Mouse (Mus musculus) embryo, embryonic 11.5 days (tissue): ENCODE results near the gene Rpl23.
"Not testable (repeated sequence)": the region's sequence is repeated elsewhere in the genome, so short reads cannot be mapped to it uniquely, and the experiment has no call there.

ENCODE experiments used
- DNase-seq: peaks from one replicate; pipeline ENCODE4 v3.0.0-alpha.2; 2012; ENCODE audit warnings: low read depth, low spot score

Gene Rpl23

DNA sequence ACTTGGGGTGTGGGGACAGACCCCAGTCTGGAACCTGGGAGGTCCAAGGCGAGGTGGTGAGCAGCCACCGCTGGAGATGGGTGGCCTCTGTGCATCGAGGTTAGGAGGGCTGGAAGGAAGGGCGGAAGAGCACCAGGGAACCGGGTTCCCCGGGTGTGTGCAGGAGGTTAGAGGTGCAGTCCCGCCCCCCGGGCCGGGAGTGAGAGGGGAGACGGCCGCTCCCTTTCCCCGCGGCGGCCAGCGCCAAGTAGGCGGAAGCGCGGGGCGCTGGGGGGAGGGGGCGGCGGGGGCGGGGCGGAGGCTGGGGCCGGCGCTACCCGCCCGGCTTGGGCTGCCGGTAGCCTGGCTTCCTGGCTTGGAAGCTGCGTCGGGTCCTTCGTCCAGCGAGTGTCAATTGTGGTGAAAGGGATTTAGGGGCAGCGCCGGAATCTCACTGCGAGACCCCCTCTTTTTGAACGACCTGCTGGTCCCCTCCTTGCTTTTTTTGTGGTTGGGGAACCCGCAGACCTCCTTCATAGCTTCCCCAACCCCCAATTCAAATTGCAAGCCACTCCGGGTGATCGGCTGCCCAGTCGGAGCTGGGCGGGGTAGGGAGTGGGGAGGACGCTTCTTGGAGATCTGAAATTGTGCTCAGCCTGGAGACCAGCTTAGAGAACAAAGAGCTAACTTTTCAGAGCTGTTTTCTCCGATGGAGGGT, 17.9 kb upstream of the Rpl23 start:
- no peak for DNase-seq

DNA sequence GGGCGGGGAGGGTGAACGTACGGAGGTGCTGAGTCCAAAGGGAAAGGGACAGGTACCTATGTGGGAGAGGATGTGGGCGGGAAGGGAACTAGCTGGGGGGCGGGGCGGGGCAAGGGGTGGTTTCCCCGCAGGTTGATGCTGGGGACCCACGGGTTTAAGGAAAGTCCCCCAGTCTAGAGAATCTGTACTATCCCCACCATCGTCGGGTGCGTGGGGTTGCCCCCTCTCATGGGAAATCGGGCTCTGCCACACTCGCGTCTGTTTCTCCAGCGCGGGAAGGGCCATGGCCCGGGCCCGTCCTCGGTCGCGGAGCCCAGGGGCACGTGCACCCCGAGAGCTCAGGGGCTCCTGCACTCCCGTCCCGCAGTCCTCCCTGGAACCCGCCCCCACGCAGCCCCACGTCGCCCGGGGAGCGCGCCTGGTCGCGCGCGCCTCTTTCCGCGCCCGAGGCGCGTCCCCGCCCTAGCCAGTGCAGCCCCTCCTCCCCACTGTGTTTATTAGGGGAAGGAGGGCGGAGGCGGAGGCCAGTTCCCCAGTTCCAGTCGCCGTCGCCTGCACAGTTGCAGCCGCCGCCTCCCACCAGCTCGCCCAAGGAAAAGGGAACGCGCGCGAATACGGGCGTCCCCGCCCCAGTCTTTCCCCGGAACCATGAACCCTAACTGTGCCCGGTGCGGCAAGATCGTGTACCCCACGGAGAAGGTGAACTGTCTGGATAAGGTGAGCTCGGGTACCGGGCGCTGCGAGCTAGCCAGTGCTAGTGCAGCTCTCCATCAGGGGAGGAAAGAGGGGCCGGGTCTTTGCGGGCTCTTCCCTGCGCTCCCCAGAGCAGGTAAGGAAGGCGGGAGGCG, 17.1 kb upstream of the Rpl23 start:
- DNase-seq = peak; percentile 65

DNA sequence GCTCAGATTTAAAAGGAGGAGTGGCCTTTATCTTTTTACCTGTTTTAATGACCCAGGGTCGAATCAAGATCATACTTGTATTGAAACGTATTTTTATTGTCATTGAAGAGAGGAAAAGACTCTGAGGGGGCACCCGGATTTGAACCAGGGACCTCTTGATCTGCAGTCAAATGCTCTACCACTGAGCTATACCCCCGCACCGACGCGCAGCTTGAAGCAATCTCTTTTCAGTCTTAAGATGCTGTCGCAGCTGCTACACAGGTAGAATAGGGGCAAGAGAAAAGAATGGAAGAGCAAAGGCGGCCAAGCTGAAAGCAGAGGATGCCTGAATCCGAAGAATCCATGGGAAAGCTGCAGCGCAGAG, 16.5 kb upstream of the Rpl23 start, which contains the start of gene Lasp1:
Lasp1 (plus strand) TSS at position 219 of the 364 bp plus-strand sequence.
- peak; percentile 78 for DNase-seq

DNA sequence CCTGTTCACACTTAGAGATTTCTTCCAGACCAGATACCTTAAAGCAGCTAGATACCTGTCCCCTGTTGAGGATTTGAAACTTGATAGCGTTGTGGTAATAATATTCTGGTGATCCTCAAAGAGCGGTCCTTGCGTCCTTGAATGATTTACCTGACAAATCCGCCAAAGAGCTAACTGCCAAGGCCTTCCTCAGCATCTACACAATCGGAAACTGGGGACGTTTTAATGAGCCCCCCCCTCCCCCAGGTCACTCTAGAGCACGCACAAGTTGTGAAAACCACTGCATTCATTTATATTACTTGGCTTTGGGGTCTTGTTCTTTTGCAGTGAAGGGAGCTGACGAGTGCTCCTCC, 15.8 kb upstream of the Rpl23 start:
- no peak for DNase-seq

DNA sequence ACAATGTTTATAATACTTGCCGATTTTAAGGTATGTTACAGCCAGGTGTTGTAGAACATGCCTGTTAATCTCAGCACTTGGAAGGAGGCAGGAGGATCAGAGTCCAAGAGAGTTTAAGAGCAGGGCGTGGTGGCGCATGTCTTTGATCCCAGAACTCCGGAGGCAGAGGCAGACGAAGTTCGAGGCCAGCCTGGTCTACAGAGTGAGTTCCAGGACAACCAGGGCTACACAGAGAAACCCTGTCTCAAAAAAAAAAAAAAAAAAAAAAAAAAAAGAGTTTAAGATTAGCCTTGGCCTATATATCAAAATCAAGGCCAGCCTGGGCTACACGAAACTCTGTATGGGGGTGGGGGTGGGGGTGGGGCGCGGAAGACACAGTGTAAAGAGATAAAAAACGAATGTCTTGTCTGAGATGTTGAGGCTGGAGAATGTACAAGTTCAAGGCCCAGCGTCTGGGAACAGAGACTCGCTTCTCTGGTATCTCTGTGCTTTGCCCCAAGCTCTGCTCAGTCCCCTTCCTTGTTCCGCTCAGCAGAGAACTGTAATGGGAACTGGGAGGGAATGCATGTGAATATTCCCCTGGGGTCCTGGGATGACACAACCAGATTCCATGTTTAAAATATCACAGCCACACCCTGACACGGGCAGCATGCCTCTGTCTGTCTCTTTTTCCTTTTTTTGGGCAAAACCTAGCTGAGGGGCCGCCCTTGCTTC, 15.3 kb upstream of the Rpl23 start:
- no peak for DNase-seq

DNA sequence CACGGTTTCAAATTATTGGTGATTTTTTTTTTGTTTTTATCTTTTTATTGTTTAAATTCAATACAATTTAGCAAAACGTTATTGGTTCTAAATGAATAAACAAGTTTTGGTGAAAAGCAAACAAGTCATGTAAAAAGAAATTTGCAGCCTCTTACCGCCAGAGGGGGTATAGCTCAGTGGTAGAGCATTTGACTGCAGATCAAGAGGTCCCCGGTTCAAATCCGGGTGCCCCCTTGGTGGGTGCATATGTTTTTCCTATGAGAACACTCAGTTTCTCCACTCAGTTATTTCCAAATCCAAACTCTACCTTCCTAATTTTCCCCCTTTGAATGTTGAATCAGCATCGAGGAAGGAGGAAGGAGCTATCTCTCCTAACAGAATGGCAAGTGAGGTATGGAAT, 14.7 kb upstream of the Rpl23 start:
- no peak for DNase-seq

DNA sequence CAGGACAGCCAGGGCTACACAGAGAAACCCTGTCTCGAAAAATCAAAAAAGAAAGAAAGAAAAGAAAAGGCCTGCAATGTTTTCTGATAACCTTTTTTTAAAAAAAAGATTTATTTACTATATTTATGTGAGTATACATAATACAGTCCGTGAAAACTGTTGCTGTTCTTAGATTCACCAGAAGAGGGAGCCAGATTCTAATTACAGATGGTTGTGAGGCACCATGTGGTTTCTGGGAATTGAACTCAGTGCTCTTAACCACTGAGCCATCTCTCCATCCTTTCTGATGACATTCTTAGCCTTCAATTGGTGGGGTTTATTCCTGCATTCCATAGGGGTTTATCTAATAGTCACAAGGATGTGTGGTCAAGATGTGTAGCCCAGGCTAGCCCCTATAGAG, 10.9 kb upstream of the Rpl23 start:
- DNase-seq = no peak

DNA sequence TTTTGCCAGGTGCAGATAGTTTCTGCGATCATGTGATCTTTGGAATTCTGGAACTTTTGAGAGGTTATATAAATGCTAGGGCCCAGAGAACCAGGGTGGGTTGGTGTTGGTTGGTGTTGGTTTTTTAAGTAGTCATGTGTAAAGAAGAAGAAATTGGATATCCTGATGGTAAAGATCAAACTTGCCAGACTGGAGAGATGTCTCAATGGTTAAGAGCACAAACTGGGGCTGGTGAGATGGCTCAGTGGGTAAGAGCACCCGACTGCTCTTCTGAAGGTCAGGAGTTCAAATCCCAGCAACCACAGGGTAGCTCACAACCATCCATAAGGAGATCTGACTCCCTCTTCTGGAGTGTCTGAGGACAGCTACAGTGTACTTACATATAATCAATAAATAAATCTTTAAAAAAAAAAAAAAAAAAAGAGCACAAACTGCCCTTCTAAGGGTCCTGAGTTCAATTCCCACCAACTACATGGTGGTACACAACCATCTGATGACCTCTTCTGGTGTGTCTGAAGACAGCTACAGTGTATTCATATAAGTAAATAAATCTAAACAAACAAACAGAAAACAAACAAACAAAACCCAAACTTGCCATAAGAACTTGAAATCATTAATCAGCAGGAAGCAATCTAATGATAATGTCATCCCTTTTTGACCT, 8.7 kb upstream of the Rpl23 start:
- not testable (repeated sequence) for DNase-seq

DNA sequence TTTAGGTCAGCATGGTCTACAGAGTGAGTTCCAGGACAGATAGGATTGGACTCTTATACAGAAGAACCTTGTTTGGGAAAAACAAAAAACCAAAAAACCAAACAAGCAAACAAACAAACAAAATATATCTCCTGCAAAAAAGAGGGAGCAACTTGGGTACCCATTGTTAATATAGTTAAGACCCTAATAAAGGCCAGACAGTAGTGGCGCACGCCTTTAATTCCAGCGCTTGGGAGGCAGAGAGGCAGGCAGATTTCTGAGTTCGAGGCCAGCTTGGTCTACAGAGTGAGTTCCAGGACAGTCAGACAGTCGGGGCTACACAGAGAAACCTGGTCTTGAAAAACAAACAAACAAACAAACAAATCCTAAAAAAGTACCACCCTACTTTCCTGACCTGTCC, 7.5 kb upstream of the Rpl23 start:
- DNase-seq = no peak

DNA sequence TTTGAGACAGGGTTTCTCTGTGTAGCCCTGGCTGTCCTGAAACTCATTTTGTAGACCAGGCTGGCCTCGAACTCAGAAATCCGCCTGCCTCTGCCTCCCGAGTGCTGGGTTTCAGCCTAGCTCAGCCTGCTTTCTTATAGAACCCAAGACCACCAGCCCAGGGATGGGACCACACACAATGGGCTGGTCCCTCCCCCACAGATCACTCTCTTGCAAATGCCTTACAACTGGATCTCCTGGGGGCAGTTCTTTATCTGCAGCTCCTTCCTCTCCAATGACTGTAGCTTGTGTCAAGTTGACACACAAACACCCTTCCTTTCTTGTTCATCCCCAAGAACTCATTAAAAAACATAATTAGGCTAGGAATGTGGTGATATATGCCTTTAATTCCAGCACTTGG, 5.7 kb upstream of the Rpl23 start:
- DNase-seq = no peak

DNA sequence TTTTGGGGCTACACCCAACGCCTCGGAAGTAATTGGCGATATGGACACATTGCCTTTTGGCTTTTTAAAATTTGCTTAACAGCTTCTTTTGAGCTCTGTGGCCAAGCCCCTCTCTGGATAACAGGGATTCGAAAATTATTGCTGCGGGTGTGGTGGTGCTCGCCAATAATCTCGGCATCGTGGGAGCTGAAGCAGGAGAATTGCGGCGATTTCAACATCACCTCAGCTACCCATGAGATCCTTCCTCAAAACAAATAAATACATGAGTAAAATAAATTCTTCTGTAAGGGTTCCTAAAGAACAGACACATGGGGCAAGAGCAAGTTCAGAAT, 293 bp upstream of the Rpl23 start:
- DNase-seq = no peak

DNA sequence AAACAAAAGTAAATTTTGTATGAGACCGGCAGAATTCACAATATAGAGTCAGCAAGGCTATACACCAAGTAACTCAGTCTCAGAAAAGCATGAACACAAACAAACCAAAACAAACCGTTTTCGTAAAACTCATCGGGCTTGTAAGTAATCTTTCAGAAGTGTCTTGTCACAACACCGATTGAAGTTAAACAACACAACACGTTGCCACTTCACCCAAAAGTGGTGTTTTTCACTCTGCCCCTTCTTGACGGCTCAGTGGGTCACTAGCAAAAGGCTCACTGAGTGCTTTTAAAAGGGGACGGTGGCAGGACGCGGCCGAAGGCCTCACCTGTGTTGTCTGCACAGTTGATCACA, 782 bp downstream of the Rpl23 start:
- DNase-seq = no peak

DNA sequence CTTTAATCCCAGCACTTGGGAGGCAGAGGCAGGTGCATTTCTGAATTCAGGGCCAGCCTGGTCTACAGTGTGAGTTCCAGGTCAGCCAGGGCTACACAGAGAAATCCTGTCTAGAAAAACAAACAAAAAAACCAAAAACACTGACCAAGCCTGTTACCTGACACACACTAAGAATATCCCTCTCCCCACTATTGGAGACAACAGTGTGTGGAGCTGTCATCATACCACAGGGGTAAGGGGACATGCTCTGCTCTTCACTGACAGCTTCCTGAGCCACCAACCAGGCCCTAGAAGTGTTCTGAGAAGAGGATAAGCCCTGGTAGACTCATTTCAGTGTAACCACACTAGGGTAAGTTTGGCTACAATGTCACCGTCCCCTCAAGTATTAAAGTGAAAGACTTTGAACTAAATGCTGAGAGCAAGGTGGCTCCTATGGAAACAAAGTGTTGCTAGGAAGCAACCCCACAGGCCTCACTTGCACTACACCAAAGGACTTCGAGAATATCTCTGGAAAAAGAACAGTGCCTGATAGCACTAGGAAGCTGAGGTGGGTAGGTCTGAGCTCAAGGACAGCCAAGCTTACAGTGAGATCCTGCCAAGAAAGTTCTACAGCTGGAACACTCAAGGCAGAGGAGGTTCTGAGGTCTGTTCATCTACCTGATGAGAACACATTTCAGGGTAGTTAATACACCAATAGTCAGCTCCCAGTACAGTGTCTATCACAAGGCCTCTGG, 2.1 kb downstream of the Rpl23 start:
- DNase-seq = no peak

DNA sequence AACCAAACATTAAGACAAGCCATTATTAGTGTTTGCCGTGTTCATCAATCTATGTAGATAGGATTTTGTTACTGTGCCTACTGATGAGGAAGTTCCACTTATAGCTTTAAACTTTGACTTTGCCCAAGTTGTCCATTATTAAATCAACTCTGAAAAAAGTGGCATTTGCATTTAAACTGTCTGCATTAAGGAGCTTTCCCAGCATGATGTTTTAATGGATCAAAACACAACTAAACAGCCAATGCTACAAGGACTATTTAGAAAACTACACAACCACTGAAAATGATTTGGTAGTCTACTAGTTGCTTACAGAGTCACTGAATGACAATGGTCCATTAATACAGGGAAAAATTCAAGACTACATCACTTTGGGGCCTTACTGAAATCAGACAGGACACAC, 3.3 kb downstream of the Rpl23 start:
- DNase-seq = no peak

DNA sequence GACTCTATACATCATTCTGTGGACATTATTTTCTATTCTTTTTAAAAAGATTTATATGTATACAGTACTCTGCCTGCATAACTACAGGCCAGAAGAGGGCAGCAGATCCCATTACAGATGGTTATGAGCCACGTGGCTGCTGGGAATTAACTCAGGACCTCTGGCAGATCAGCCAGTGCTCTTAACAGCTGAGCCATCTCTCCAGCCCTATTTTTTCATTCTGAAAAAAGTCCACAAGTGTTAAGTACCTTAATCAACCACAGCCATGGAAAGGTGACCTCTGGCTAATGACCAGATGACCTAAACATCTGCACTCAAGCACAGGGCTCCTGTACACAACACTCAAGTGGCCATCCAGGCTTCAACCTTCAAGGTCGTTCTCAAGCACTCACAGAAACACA, 5.1 kb downstream of the Rpl23 start:
- no peak for DNase-seq

DNA sequence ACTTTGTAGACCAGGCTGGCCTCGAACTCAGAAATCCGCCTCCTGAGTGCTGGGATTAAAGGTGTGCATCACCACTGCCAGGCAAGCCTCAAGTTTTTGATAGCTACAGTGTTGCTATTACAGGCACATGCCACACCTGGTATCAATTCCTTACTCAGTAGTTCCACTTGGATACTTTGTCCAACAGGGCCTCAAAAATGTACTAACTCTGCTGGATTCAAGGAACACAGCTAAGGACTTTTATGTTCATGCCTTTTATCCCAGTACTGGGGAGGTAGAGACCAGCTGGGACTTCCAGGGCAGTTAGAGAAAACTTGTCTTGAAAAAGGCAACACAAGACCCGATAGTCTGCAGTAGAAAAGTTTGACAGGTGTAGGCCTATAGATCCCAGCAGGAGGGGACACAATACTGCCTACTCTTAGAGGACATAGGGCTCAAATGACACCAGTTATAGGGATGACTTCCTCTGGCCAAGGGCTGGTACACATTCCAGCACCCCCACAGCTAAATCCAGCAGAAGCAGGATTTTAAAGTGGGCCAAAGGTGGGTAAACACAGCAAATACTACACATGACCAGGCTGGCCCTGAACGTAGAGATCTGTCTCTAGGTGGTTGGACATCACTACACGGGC, 5.6 kb downstream of the Rpl23 start:
- no peak for DNase-seq

DNA sequence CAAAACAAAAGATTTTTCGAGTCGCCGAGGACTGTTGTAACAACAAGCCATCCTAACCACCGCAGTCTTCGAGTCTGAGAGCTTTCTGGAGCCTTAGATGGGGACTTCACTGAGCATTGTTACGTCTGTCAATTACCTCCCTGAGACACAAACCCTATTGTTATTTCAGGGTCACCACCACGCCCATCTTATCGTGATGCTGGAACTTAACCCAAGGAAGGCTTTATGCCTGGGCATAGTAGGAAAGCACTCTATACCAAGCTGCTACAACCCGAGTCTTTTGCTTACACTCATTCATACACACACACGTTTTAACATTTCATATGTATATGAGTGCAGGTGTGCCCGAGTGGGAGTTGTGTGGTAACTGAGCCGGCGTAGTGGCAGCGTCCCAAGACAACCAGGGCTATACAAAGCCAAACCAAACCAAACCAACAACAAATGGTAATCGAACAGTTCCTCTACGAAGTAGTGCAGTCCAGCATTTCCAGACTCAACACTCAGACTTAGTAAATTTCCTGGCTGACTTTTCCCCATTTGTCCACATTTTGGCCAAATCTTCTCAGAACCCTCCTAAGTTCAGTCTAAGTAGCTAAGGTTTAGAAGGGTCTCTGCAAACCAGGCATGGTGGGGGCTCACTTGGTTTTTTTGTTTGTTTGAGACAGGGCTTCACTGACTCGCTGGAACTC, 6.3 kb downstream of the Rpl23 start, which contains the start of gene 1700001P01Rik:
1700001P01Rik (minus strand) TSS at position 111 of the 689 bp plus-strand sequence.
- DNase-seq = no peak

DNA sequence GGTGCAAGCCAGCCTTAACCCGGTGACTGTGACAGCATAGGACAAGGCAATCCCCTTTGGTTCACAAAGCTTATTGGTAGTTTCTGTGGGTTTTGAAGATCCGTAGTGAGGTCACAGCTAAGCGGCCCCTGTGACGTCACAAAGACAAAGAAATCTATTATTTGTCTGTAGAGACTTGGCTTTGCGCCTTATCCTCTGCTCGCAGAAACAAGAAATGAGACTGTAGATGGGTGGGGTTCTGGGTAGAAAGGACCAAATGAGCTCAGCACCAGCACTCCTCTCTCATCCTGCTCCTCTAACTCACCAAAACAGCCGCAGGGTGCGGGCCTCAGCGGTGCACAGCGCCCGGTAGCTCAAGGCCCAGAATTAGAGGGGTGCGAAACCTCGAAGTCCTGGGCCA, 7.1 kb downstream of the Rpl23 start:
- DNase-seq = no peak

DNA sequence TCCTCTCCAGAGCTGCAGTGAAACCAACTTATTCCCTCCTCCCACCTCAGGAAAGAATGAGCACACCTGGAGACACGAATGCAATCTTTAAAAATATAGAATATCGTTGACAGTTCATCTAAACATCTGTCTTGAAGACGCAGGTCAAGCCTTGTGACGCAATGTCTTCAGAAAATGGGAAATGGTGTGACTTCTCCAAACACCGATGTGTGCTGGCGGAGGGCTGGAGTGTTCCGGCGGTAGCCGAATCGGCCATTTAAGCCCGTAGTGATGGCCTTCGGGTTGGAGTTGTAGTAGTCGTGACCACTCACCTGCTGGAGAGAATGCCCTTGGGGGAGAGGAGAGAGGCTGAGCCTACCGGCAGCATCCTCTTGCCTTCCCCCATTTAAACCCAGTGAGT, 10.8 kb downstream of the Rpl23 start:
- no peak for DNase-seq

DNA sequence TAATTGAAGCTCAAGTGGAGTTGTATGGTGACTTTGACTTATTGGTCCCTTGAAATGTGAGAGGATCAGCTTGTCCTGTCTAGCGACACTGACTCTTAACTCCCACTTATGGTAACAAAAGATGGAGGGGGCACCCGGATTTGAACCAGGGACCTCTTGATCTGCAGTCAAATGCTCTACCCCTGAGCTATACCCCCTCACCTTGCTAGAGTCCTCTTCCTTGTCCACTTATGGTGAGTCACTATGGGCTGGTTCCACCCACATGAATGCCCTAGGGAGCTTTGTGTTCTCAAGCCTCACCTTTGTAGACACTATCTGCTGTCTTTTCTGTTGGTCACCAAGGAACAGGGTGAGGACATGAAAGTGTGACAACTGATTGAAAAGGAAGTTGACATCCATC, 12.5 kb downstream of the Rpl23 start:
- DNase-seq = no peak
